Mouse (Mus musculus) liver, adult 2 months (tissue): ENCODE results near the gene Gm3625.

ENCODE experiments used
- CTCF ChIP-seq: fragments of 200-500 bp; IDR thresholded peaks from 2 replicates; pipeline ENCODE4 v1.5.1; 2011; ENCODE audit warnings: low read depth, low read length, control low read depth
- POLR2A ChIP-seq: fragments of 200-500 bp; IDR thresholded peaks from 2 replicates; pipeline ENCODE4 v1.6.1; 2011; ENCODE audit warnings: low read length, control low read depth; ENCODE audit not compliant: insufficient read depth; ENCODE audit errors: extremely low read depth

DNA sequence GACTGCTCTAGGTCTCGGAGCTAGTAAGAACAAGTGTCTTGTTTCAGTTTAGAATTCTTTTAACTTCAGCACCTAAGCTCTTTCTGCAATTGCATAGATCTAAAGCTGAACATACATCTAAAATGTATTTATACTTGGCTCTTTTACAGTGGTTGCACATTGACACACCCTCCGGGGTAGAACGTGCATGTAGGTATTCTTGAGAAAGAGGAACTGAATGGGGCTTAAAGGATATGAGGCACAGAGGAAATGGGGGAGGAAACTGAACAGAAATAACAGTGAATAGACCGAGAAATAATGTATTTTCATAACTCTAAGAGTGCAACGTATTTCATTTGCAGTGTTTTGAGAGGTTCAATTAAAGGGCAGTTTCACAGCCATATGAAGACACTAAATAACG is 2.3 kb upstream of the Gm3625 start:
- TF ChIP-seq CTCF (no peak), POLR2A (no peak)
